Mouse (Mus musculus): Measurements from ENCODE around the gene Alb. TPM values are rescaled to one million over a fixed set of nuclear protein-coding genes. Genes with fewer than 3 reads are reported as not detected.

Alb gene
- polyA plus RNA-seq, 1 experiment: 1.2 TPM

DNA sequence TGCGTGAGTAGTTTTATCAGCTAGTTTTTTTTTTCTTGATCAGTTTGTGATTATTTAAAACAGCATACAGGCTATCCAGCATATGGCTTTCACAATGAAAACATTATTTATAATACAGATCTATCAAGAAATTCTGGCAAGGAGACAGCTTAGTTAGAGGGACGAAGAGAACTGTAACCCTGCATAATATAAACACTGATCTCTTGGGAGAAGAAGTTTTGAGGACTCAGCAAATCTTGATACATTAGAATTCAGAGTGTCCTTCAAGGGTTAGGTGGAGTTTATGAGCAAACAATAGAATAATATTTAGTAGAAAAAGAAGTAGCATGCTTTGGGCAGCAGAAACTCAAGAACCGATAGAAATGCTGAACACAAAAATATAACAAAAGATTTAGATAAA is 10.1 kb downstream of the Alb start:
- H3K27me3 ChIP-seq (ENCODE audit: control insufficient read depth, insufficient read depth, low read length): no peaks in the 10 kb centered on the region
- WGBS: 89% methylated on average over 3 of the region's 3 CpGs
- no peaks in the 10 kb centered on the region for H3K4me1 ChIP-seq (ENCODE audit: control insufficient read depth, insufficient read depth, insufficient read length)
- H3K36me3 ChIP-seq (ENCODE audit: control insufficient read depth, insufficient read depth, low read length): no peaks in the 10 kb centered on the region
- no peak overlapping the region for H3K27ac ChIP-seq (ENCODE audit: insufficient read depth, low read length)
- no peak for DNase-seq (ENCODE audit: low read depth in 1 of 2, low spot score in 2 of 2)
- TF ChIP-seq POLR2A (IDR thresholded peaks at IDR 0.05; ENCODE audit: low read depth, low read length): no peak
- no peak for TF ChIP-seq CTCF (IDR thresholded peaks at IDR 0.05; ENCODE audit: extremely low read depth, insufficient read depth, insufficient read length, insufficient replicate concordance)
- no peak overlapping the region for H3K4me3 ChIP-seq (ENCODE audit: extremely low read depth, insufficient read depth, insufficient read length)

DNA sequence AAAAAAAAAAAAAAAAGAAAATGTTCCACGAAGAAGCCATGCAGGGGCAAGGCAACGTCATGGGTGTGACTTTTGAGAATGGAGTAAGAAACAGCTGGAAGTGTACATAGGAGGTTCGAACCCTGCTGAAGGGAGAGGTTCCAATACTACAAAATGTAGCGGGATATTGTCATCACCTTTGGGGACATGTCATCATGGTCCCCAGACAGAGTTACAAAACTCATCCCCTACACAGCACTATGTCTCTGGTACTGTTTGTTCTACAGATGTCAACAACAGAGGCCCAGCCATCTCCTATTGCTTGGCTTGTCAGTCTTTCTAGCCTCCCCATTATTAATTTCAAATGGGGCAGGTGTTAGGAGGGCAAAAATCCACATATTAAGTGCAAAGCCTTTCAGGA is 13.2 kb downstream of the Alb start:
- TF ChIP-seq POLR2A (IDR thresholded peaks at IDR 0.05; ENCODE audit: low read depth, low read length): no peak
- no peak for TF ChIP-seq CTCF (IDR thresholded peaks at IDR 0.05; ENCODE audit: extremely low read depth, insufficient read depth, insufficient read length, insufficient replicate concordance)
- 92% methylated on average over 4 of the region's 4 CpGs for WGBS
- no peak overlapping the region for H3K27ac ChIP-seq (ENCODE audit: insufficient read depth, low read length)
- no peaks in the 10 kb centered on the region for H3K4me1 ChIP-seq (ENCODE audit: control insufficient read depth, insufficient read depth, insufficient read length)
- no peak overlapping the region for H3K4me3 ChIP-seq (ENCODE audit: extremely low read depth, insufficient read depth, insufficient read length)
- H3K36me3 ChIP-seq (ENCODE audit: control insufficient read depth, insufficient read depth, low read length): no peaks in the 10 kb centered on the region
- no peak for DNase-seq (ENCODE audit: low read depth in 1 of 2, low spot score in 2 of 2)
- no peaks in the 10 kb centered on the region for H3K27me3 ChIP-seq (ENCODE audit: control insufficient read depth, insufficient read depth, low read length)

DNA sequence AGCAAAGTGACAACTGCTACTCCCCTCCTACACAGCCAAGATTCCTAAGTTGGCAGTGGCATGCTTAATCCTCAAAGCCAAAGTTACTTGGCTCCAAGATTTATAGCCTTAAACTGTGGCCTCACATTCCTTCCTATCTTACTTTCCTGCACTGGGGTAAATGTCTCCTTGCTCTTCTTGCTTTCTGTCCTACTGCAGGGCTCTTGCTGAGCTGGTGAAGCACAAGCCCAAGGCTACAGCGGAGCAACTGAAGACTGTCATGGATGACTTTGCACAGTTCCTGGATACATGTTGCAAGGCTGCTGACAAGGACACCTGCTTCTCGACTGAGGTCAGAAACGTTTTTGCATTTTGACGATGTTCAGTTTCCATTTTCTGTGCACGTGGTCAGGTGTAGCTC is 13.7 kb downstream of the Alb start:
- no peak overlapping the region for H3K4me3 ChIP-seq (ENCODE audit: extremely low read depth, insufficient read depth, insufficient read length)
- no peaks in the 10 kb centered on the region for H3K36me3 ChIP-seq (ENCODE audit: control insufficient read depth, insufficient read depth, low read length)
- H3K27me3 ChIP-seq (ENCODE audit: control insufficient read depth, insufficient read depth, low read length): no peaks in the 10 kb centered on the region
- no peak for DNase-seq (ENCODE audit: low read depth in 1 of 2, low spot score in 2 of 2)
- no peak overlapping the region for H3K27ac ChIP-seq (ENCODE audit: insufficient read depth, low read length)
- no peak for TF ChIP-seq CTCF (IDR thresholded peaks at IDR 0.05; ENCODE audit: extremely low read depth, insufficient read depth, insufficient read length, insufficient replicate concordance)
- TF ChIP-seq POLR2A (IDR thresholded peaks at IDR 0.05; ENCODE audit: low read depth, low read length): no peak
- 91% methylated on average over 5 of the region's 5 CpGs for WGBS
- H3K4me1 ChIP-seq (ENCODE audit: control insufficient read depth, insufficient read depth, insufficient read length): no peaks in the 10 kb centered on the region

DNA sequence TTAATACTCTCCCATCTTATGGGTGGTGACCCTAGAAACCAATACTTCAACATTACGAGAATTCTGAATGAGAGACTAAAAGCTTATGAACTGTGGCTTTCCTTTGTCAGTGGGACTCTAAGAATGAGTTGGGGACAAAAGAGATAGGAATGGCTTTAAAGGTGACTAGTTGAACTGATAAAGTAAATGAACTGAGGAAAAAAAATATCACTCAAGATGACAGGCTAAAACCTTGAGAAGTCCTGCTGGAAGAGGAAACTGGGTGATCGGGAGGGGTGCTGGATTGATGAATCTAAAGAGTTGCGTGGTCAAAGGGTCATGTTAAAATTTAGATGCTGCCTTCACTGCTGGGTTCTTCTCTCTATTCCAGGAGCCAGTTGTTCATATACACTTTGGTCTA is 16.0 kb downstream of the Alb start:
- H3K27me3 ChIP-seq (ENCODE audit: control insufficient read depth, insufficient read depth, low read length): no peaks in the 10 kb centered on the region
- no peak overlapping the region for H3K4me3 ChIP-seq (ENCODE audit: extremely low read depth, insufficient read depth, insufficient read length)
- no peaks in the 10 kb centered on the region for H3K36me3 ChIP-seq (ENCODE audit: control insufficient read depth, insufficient read depth, low read length)
- H3K4me1 ChIP-seq (ENCODE audit: control insufficient read depth, insufficient read depth, insufficient read length): no peaks in the 10 kb centered on the region
- 92% methylated on average over 3 of the region's 3 CpGs for WGBS
- H3K27ac ChIP-seq (ENCODE audit: insufficient read depth, low read length): no peak overlapping the region
- no peak for DNase-seq (ENCODE audit: low read depth in 1 of 2, low spot score in 2 of 2)
- TF ChIP-seq POLR2A (IDR thresholded peaks at IDR 0.05; ENCODE audit: low read depth, low read length) (no peak), CTCF (IDR thresholded peaks at IDR 0.05; ENCODE audit: extremely low read depth, insufficient read depth, insufficient read length, insufficient replicate concordance) (no peak)

DNA sequence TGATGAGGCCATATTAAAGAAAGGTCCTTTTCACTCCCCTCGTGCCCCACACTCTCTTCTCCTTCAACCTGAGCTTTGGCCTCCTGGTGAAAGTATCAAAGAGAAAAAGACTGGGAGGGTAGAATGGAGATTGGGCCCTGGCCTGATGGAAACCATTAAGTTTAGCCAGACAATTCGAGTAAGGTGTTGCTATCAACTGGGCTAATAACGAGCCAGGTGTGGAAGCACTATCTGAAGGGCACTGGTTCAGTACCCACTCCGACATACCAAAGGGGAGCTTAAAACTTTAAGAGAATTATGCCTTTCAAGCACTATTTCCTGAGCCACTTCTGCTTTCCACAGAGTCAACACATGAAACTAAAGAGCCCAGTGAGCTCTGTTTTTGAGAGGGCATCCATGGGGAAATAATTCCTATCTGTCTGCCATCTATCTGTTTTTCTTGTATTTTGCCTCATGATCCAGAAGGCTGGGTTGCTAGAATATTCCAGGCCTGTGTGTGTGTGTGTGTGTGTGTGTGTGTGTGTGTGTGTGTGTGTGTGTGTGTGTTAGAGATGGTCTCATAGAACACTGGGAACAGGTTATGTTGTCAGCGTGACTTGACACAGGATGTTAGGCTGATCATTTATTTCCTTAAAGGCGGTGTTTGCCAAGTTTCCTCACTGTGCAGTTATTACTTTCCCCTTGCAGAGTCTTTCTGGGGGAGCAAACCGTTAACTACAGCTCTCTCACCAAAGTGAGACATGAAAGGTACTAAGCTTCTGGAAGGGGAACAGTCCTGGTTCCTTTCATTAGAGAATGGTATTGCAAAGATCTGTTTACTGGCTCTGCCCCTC is 16.8 kb downstream of the Alb start:
- WGBS: 28% methylated on average over 7 of the region's 7 CpGs
- no peak for TF ChIP-seq POLR2A (IDR thresholded peaks at IDR 0.05; ENCODE audit: low read depth, low read length)
- TF ChIP-seq CTCF (IDR thresholded peaks at IDR 0.05; ENCODE audit: extremely low read depth, insufficient read depth, insufficient read length, insufficient replicate concordance): no peak
- Histone ChIP-seq H3K36me3 (ENCODE audit: control insufficient read depth, insufficient read depth, low read length) (no peaks in the 10 kb centered on the region), H3K27ac (ENCODE audit: insufficient read depth, low read length) (no peak overlapping the region), H3K4me1 (ENCODE audit: control insufficient read depth, insufficient read depth, insufficient read length) (no peaks in the 10 kb centered on the region), H3K4me3 (ENCODE audit: extremely low read depth, insufficient read depth, insufficient read length) (no peak overlapping the region), H3K27me3 (ENCODE audit: control insufficient read depth, insufficient read depth, low read length) (no peaks in the 10 kb centered on the region)
- DNase-seq (ENCODE audit: low read depth in 1 of 2, low spot score in 2 of 2): no peak

DNA sequence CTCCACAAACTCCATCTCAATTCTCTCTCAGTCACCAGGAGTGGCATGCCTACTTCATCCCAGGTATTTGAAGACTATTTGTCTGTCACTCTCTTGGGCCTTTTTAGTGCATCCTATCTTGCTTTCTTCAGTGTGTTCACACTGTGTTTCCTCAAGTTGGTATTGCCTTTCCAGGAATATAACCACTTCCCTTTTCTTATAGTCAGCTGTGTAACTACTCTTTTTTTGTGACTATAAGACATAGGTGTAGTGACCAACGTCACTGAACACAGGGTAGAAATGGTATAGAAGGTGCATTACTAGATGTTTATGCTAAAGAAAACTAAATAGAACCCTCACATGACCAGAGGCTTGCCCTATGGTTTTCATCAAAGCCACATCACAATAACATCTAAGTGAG is 18.2 kb downstream of the Alb start:
- H3K4me1 ChIP-seq (ENCODE audit: control insufficient read depth, insufficient read depth, insufficient read length): no peaks in the 10 kb centered on the region
- WGBS: 11% methylated on average over 1 of the region's 1 CpGs

DNA sequence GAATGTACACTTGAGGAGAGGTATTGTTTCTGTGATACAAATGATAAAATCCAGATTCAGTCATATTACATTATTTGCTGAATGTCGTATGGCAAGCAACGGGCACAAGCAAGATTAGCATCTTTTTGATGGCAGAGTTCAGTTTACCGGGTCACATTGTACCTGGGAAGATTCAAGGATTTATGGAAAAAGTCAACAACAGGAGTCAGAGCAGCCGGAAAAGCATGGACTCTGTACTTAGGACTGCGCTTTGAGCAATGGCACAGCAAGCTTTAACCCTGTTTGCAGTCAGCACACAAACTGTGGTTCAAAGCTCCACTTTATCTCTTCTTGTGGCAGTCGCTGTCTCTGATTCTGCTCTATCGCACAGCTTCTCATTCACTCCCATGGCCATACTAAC is 24.9 kb downstream of the Alb start:
- no peak for DNase-seq (ENCODE audit: low read depth in 1 of 2, low spot score in 2 of 2)
- H3K4me1 ChIP-seq (ENCODE audit: control insufficient read depth, insufficient read depth, insufficient read length): no peaks in the 10 kb centered on the region
- TF ChIP-seq CTCF (IDR thresholded peaks at IDR 0.05; ENCODE audit: extremely low read depth, insufficient read depth, insufficient read length, insufficient replicate concordance) (no peak), POLR2A (IDR thresholded peaks at IDR 0.05; ENCODE audit: low read depth, low read length) (no peak)
- no peak overlapping the region for H3K27ac ChIP-seq (ENCODE audit: insufficient read depth, low read length)
- no peak overlapping the region for H3K4me3 ChIP-seq (ENCODE audit: extremely low read depth, insufficient read depth, insufficient read length)
- H3K36me3 ChIP-seq (ENCODE audit: control insufficient read depth, insufficient read depth, low read length): no peaks in the 10 kb centered on the region
- WGBS: 93% methylated on average over 7 of the region's 7 CpGs
- no peaks in the 10 kb centered on the region for H3K27me3 ChIP-seq (ENCODE audit: control insufficient read depth, insufficient read depth, low read length)

More for the DNA sequence above, 18.2 kb downstream of the Alb start:
- no peaks in the 10 kb centered on the region for H3K36me3 ChIP-seq (ENCODE audit: control insufficient read depth, insufficient read depth, low read length)
- H3K4me3 ChIP-seq (ENCODE audit: extremely low read depth, insufficient read depth, insufficient read length): no peak overlapping the region
- no peak overlapping the region for H3K27ac ChIP-seq (ENCODE audit: insufficient read depth, low read length)
- DNase-seq (ENCODE audit: low read depth in 1 of 2, low spot score in 2 of 2): no peak
- no peaks in the 10 kb centered on the region for H3K27me3 ChIP-seq (ENCODE audit: control insufficient read depth, insufficient read depth, low read length)
- TF ChIP-seq CTCF (IDR thresholded peaks at IDR 0.05; ENCODE audit: extremely low read depth, insufficient read depth, insufficient read length, insufficient replicate concordance) (no peak), POLR2A (IDR thresholded peaks at IDR 0.05; ENCODE audit: low read depth, low read length) (no peak)

Data from spleen, adult 2 months (tissue).